Mouse (Mus musculus) right cerebral cortex, postnatal 25 days (tissue): Measurements from ENCODE around the gene Styxl1.

ENCODE experiments used
- DNase-seq: peaks from one replicate; pipeline ENCODE4 v3.0.0; 2022

The Styxl1 gene

GRCm38 (mm10) chr5:135724536-135725322 is 53.5 kb downstream of the Styxl1 start:
- DNase-seq: no peak

- DNase-seq: no peak
These were observed 54.9 kb downstream of the Styxl1 start for GRCm38 (mm10) chr5:135723165-135723751.

- no peak for DNase-seq
These were observed 56.1 kb downstream of the Styxl1 start for GRCm38 (mm10) chr5:135722121-135722520.

- no peak for DNase-seq
These were observed 57.1 kb downstream of the Styxl1 start for GRCm38 (mm10) chr5:135721076-135721475.

GRCm38 (mm10) chr5:135720121-135720520 is 58.1 kb downstream of the Styxl1 start:
- DNase-seq: no peak

GRCm38 (mm10) chr5:135719586-135720120 is 58.5 kb downstream of the Styxl1 start:
- no peak for DNase-seq

- DNase-seq: no peak
These were observed 62.6 kb downstream of the Styxl1 start for GRCm38 (mm10) chr5:135715624-135716023.

GRCm38 (mm10) chr5:135713441-135714218 is 64.6 kb downstream of the Styxl1 start:
- peak; percentile 55 for DNase-seq

GRCm38 (mm10) chr5:135712803-135713202 is 65.4 kb downstream of the Styxl1 start:
- DNase-seq: no peak

- DNase-seq: no peak
These were observed 66.4 kb downstream of the Styxl1 start for GRCm38 (mm10) chr5:135711582-135712355.

- no peak for DNase-seq
These were observed 67.5 kb downstream of the Styxl1 start for GRCm38 (mm10) chr5:135710599-135711214.

GRCm38 (mm10) chr5:135709716-135710115 is 68.5 kb downstream of the Styxl1 start:
- no peak for DNase-seq

GRCm38 (mm10) chr5:135707855-135708254 is 70.3 kb downstream of the Styxl1 start:
- DNase-seq: no peak

- no peak for DNase-seq
These were observed 71.1 kb downstream of the Styxl1 start for GRCm38 (mm10) chr5:135707039-135707438.

- DNase-seq: no peak
These were observed 72.8 kb downstream of the Styxl1 start for GRCm38 (mm10) chr5:135705383-135705782.

GRCm38 (mm10) chr5:135703431-135703830 is 74.8 kb downstream of the Styxl1 start:
- no peak for DNase-seq

- peak; percentile 65 for DNase-seq
These were observed 75.4 kb downstream of the Styxl1 start for GRCm38 (mm10) chr5:135702682-135703192.

GRCm38 (mm10) chr5:135702190-135702589 is 76.0 kb downstream of the Styxl1 start:
- no peak for DNase-seq

- no peak for DNase-seq
These were observed 76.6 kb downstream of the Styxl1 start for GRCm38 (mm10) chr5:135701601-135702000.

- no peak for DNase-seq
These were observed 80.5 kb downstream of the Styxl1 start for GRCm38 (mm10) chr5:135697711-135698111.
